Mouse (Mus musculus): ENCODE measurements at regions not wholly inside any gene's neighbourhood (a gene's known extent, or its start where the extent isn't known, plus 50 kb on each side); places are given as distances from the start of the nearest gene placed in this dataset.

DNA sequence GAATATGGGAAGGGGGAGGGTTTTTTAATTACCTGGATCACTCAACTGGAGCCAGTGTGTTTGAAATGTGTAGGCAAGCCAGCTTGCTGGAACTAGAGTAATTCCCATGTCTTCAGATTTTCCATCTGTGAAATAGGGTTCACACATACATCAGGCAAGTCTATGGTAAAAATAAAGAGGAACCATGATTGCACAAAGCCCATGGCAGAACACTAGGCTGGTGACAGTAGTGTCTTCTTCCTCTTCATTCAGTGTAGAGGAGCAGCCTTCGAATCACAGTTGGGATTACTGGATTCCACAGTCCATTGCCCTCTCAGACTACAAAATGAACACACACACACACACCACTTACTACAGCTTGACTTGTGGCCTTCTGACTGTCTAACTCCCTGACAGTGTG, 2150.5 kb upstream of the Gm7489 start:
- DNase-seq = no peak
